Mouse (Mus musculus): ENCODE measurements around the gene Dpp10. TPM values are rescaled to one million over a fixed set of nuclear protein-coding genes. Genes with fewer than 3 reads are reported as not detected.

Dpp10 gene
- polyA plus RNA-seq (2014; fragmentation: Illumina TruSeq; extraction: RNeasy Lipid Tissue Mini Kit (QIAGEN cat#74804); ENCODE audit: low read depth, low replicate concordance): 0.09 TPM

DNA sequence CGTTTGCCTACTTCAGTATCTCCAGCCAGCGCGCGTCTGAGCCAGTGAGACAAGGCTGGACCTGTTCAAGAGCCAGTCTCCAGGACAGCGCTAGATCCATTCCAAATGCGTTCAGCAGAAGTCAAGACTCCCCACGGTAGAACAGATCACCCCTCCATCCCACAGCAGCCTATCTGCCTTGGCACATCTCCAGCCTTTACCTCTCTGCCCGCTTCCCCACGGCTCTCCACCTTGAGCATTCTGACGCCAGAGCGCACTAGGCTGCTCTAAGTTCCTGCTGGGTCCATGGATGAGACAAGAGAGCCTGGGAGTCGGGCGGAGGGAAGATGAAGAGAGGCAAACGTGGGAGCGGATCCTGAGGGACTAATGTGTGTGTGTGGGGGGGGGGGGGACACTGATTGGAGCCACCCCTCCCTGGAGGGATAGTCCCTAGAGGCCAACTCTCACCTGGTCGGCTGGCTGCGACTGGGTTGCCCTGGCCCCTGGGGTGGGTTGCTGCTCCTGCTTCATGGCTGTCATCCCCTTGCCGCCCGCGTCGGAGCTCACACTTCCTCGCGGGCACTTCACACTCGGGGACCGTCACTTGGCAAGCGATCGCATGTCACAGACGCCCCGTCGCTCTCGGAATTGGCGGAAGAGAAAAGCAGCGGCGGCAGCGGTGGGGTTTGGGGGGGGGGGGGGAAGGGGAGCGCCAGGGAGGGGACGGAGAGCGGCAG, at the start of gene Dpp10:
Dpp10 (minus strand) TSS at position 635 of the 716 bp plus-strand sequence.

All from adipose tissue, adult 10 weeks (tissue).